Mouse (Mus musculus): ENCODE data around the gene Cd34. TPM values are rescaled to one million over a fixed set of nuclear protein-coding genes. Genes with fewer than 3 reads are reported as not detected.

The Cd34 gene
- polyA plus RNA-seq, 1 experiment from 2014 or later: 49.9 TPM

DNA sequence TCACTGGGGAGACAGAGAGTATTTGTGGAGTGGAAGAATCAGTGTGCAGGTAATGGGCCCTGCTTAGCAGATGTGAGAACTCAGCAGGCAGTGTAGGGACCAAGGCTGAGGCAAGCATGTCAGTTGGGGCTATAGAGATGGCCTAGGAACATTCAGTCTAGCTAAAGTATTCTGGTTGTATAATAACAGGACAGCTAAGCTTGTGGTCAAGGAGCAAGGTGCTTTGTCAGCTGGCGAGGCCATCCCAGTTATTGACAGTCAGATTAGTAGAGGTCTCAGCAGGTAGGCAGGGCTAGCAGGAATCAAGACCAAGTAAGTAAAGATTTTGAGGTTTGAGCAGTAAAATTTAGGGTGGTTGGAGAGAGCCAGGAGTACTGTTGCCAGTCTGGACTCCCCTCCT is 59.8 kb downstream of the Cd34 start:
- H3K9me3 ChIP-seq (ENCODE audit: control insufficient read depth, low read length): no peaks in the 10 kb centered on the region
- WGBS: 85% methylated on average over 1 of the region's 1 CpGs
- no peak overlapping the region for H3K9ac ChIP-seq (ENCODE audit: low read length)
- no peaks in the 10 kb centered on the region for H3K27me3 ChIP-seq (ENCODE audit: control insufficient read depth, insufficient read depth, low read length)
- no peak overlapping the region for H3K4me2 ChIP-seq (replicated peaks; ENCODE audit: low read depth)
- ATAC-seq (ENCODE audit: low FRiP score, low TSS enrichment) (no peak), DNase-seq (ENCODE audit: low spot score) (no peak)
- no peaks in the 10 kb centered on the region for H3K36me3 ChIP-seq (ENCODE audit: control insufficient read depth, insufficient read depth, low read length)
- H3K4me1 ChIP-seq (replicated peaks; ENCODE audit: control insufficient read depth, insufficient read depth): no peaks in the 10 kb centered on the region
- H3K4me3 ChIP-seq (ENCODE audit: low read depth, low read length): no peak overlapping the region
- no peak overlapping the region for H3K27ac ChIP-seq (replicated peaks)
- TF ChIP-seq CTCF (IDR thresholded peaks at IDR 0.05; ENCODE audit: low read depth) (no peak), EP300 (optimal IDR thresholded peaks at IDR 0.05) (no peak)

DNA sequence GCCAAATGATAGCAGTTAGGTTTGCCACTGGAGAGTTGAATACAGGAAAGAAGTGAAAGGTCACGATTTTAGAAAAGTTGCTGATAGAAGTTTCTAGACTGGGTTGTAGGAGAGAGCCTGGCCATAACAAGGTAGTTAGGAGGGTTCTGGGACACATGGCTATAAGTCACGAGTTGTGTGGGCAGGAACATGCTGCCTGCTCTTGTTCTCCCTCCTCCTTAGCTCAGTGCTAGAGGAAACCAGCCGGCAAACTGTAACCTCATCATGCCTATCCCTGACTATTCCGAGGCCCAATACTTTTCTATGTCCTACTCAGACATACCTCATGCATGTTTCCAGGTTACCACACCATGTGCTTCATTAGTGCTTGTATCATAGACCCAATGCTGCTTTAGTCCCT is 64.7 kb downstream of the Cd34 start:
- 77% methylated on average over 4 of the region's 4 CpGs for WGBS
- H3K4me3 ChIP-seq (ENCODE audit: low read depth, low read length): no peak overlapping the region
- no peak overlapping the region for H3K4me2 ChIP-seq (replicated peaks; ENCODE audit: low read depth)
- TF ChIP-seq EP300 (optimal IDR thresholded peaks at IDR 0.05) (no peak), CTCF (IDR thresholded peaks at IDR 0.05; ENCODE audit: low read depth) (no peak)
- DNase-seq (ENCODE audit: low spot score) (no peak), ATAC-seq (ENCODE audit: low FRiP score, low TSS enrichment) (no peak)
- no peak overlapping the region for H3K27ac ChIP-seq (replicated peaks)
- H3K36me3 ChIP-seq (ENCODE audit: control insufficient read depth, insufficient read depth, low read length): no peaks in the 10 kb centered on the region
- no peaks in the 10 kb centered on the region for H3K4me1 ChIP-seq (replicated peaks; ENCODE audit: control insufficient read depth, insufficient read depth)
- no peaks in the 10 kb centered on the region for H3K27me3 ChIP-seq (ENCODE audit: control insufficient read depth, insufficient read depth, low read length)
- no peaks in the 10 kb centered on the region for H3K9me3 ChIP-seq (ENCODE audit: control insufficient read depth, low read length)
- no peak overlapping the region for H3K9ac ChIP-seq (ENCODE audit: low read length)

DNA sequence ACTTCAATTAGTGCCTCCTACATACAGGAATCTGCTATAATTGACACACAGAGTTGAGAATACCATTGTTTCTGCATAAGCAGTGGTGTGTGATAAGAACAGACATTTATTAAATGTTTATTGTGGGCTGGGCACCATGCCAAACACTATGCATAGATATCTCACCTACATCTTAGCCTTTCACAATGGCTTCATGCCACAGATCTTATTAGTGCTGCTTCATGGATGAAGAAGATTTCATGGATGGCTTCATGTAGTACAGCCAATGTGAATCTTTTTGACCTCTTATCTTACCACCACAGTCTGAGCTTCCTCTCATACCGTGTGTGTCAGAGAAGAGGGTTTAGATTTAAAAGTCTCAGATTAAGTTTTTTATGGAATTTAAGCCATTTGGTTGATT is 65.6 kb downstream of the Cd34 start:
- H3K4me2 ChIP-seq (replicated peaks; ENCODE audit: low read depth): no peak overlapping the region
- no peaks in the 10 kb centered on the region for H3K9me3 ChIP-seq (ENCODE audit: control insufficient read depth, low read length)
- 61% methylated on average over 1 of the region's 1 CpGs for WGBS
- no peak overlapping the region for H3K9ac ChIP-seq (ENCODE audit: low read length)
- no peaks in the 10 kb centered on the region for H3K36me3 ChIP-seq (ENCODE audit: control insufficient read depth, insufficient read depth, low read length)
- H3K27ac ChIP-seq (replicated peaks): no peak overlapping the region
- TF ChIP-seq EP300 (optimal IDR thresholded peaks at IDR 0.05): no peak
- no peak for TF ChIP-seq CTCF (IDR thresholded peaks at IDR 0.05; ENCODE audit: low read depth)
- H3K4me3 ChIP-seq (ENCODE audit: low read depth, low read length): no peak overlapping the region
- no peak for ATAC-seq (ENCODE audit: low FRiP score, low TSS enrichment)
- no peak for DNase-seq (ENCODE audit: low spot score)
- H3K4me1 ChIP-seq (replicated peaks; ENCODE audit: control insufficient read depth, insufficient read depth): no peaks in the 10 kb centered on the region
- H3K27me3 ChIP-seq (ENCODE audit: control insufficient read depth, insufficient read depth, low read length): no peaks in the 10 kb centered on the region

DNA sequence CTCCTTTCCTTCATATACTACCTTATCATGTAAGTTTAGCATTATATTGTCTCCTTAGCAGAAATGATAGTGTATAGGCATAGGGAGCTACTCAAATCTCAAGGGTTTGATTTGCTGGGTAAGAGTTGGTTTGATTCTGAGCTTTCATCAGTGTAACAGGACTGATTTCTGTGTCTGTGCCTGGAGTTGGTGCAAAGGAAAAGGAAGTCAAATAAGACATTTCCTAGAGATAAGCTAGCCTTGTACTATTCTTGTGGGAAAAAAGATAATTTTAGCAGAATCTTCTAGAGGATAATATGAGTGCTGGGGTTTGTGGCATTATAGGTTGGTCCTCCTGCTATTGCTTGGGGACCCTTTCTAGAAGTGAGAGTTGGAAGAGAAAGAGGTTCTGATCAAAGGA is 67.6 kb downstream of the Cd34 start:
- H3K27me3 ChIP-seq (ENCODE audit: control insufficient read depth, insufficient read depth, low read length): no peaks in the 10 kb centered on the region

More for the DNA sequence above, 67.6 kb downstream of the Cd34 start:
- no peak for ATAC-seq (ENCODE audit: low FRiP score, low TSS enrichment)
- Histone ChIP-seq H3K4me2 (replicated peaks; ENCODE audit: low read depth) (no peak overlapping the region), H3K9ac (ENCODE audit: low read length) (no peak overlapping the region), H3K9me3 (ENCODE audit: control insufficient read depth, low read length) (no peaks in the 10 kb centered on the region), H3K4me1 (replicated peaks; ENCODE audit: control insufficient read depth, insufficient read depth) (no peaks in the 10 kb centered on the region), H3K36me3 (ENCODE audit: control insufficient read depth, insufficient read depth, low read length) (no peaks in the 10 kb centered on the region), H3K4me3 (ENCODE audit: low read depth, low read length) (no peak overlapping the region), H3K27ac (replicated peaks) (no peak overlapping the region)
- TF ChIP-seq CTCF (IDR thresholded peaks at IDR 0.05; ENCODE audit: low read depth) (no peak), EP300 (optimal IDR thresholded peaks at IDR 0.05) (no peak)
- no peak for DNase-seq (ENCODE audit: low spot score)

Other genes starting within 250 kb of the Cd34 start
- 0.46 and 0.70 TPM in 2 replicates for gene Cd46, start 153.4 kb downstream of the Cd34 start, polyA plus RNA-seq (2015; fragmentation: Nextera tagmentation; extraction: Ambion mirVana)
- gene Cr1l, start 192.8 kb downstream of the Cd34 start, polyA plus RNA-seq (2015; fragmentation: Nextera tagmentation; extraction: Ambion mirVana): 73.3 and 74.6 TPM in 2 replicates
- 0.07 and 0.16 TPM in 2 replicates for gene Cr2, start 237.9 kb downstream of the Cd34 start, polyA plus RNA-seq (2015; fragmentation: Nextera tagmentation; extraction: Ambion mirVana)